Mouse (Mus musculus): ENCODE results near the gene Eif4a1.
"Not testable (repeated sequence)": the region's sequence is repeated elsewhere in the genome, so short reads cannot be mapped to it uniquely, and the experiment has no call there.

Eif4a1 gene

GRCm38 (mm10) chr11:69633128-69633866, 38.9 kb downstream of the Eif4a1 start:
- peak; percentile 62 to 65 for DNase-seq (ENCODE audit: low spot score in 2 of 2)

DNA sequence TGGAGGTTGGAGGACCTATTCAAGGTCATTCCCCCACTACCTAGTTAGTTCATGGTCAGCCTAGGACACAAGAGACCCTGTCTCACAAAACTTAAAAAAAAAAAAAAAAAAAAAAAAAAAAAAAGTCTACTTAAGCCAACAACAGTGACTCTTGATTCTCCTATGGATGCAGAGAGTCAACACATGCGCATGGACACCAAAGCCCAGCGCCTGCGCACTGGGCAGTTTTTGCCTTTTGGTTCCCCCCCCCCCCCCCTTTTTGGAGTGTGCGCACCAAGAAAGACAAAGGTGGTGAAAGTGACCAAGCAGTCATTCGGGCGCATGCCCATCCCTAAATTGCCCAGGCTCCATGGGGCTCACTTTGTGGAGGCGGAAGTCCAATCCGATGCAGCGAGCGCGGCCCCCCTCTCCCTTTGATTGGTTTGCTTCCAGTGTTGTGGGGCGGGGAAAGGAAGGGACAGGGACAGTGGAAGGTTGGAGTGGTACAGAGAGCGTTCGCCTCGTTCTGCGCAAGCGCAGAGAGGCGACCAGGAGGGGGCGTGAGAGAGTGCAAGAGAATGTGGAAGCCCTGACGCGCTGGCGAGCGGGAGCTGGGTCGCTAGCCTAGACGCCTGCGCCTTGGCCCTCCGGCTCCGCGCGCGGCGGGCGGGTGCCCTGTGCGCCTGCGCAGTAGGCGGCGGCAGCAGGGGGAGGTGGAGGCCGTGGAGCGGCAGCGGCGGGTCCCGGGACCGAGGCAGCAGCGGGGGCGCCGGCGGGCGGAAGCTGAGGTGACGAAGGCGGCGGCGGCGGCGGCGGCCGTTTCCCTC, 39.7 kb downstream of the Eif4a1 start, which contains the start of gene Fxr2:
Gene Fxr2 (plus strand): TSS at position 707 of the 806 bp plus-strand sequence.
- DNase-seq (ENCODE audit: low spot score in 2 of 2), result peak; percentile 100

DNA sequence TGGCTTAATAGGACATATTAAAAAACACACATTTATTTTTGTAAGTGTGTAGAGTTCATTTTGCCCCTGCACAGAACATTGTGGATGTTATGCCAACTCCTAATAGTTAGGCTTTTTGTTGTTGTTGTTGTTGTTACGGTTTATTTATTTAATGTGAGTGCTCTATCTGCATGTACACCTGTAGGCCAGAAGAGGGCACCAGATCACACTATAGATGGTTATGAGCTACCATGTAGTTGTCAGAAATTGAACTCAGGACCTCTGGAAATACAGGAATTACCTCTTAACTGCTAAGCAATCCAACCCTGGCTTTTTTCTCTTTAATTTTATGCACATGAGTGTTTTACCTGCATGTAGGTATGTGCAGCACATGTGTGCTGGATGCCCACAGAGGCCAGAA, 42.4 kb downstream of the Eif4a1 start:
- no peak for DNase-seq (ENCODE audit: low spot score in 2 of 2)

GRCm38 (mm10) chr11:69628286-69628685, 43.9 kb downstream of the Eif4a1 start:
- peak; percentile 75 to 77 for DNase-seq (ENCODE audit: low spot score in 2 of 2)

- not testable (repeated sequence) for DNase-seq (ENCODE audit: low spot score in 2 of 2)
Observed at GRCm38 (mm10) chr11:69624339-69624738, 47.9 kb downstream of the Eif4a1 start.

DNA sequence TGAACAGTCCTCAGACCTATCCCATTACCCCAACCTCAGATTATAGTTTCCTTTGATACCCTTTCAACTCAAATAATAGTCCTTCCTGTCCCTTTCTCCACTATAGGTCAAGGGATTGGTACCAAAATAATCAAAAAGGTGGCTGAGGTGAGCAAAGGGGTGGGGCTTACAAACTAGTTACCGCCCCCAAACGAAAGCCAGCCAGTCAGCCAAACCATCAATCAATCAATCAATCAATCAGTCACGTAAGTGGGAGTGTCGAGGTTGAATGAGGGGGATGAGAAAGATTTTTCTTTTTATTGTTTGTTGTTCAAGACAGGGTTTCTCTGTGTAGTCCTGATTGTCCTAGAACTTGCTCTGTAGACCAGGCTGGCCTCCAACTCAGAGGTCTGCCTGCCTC, 49.2 kb downstream of the Eif4a1 start:
- DNase-seq (ENCODE audit: low spot score in 2 of 2), result no peak

GRCm38 (mm10) chr11:69622406-69622805, 49.8 kb downstream of the Eif4a1 start:
- DNase-seq (ENCODE audit: low spot score in 2 of 2), result peak in 1 of 2 experiments; percentile 43

DNA sequence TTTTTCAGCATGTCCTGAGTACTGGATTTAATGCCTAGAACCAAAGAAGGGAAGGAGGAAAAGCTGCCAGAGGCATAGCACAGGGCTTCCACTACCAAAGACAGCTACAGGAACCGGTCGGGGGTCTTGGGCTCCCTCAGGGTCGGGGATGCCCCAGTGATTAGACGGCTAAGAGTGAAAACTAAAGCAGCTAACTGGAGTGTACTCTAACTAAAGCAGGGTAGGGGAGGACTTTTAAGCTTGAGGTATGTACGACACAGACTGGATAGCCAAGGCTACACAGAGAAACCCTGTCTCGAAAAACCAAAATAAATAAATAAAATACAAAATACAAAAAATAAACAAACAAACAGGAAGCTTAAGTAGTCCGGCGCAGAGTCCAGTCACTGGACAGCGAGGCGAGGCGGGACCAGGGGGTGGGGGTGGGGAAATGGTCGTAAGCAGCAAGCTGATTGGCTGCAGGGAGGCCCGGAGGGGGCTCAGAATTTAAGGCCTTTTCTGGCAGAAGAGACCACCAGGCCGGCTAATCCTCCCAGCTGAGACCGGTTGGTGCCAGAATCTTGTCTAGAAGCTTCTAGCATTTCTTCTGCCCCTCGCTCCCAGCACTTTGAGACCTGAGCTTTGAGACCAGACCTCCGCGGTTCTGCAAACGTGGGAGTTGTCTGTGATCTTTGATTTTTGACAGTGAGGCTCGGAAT, 50.5 kb downstream of the Eif4a1 start, which contains the start of gene Sat2:
Gene Sat2 (plus strand): TSS at position 454 of the 698 bp plus-strand sequence.
- DNase-seq (ENCODE audit: low spot score in 2 of 2), result peak; percentile 74 to 76

- no peak for DNase-seq (ENCODE audit: low spot score in 2 of 2)
Observed at GRCm38 (mm10) chr11:69620394-69621081, 51.7 kb downstream of the Eif4a1 start.

GRCm38 (mm10) chr11:69617805-69618204, 54.4 kb downstream of the Eif4a1 start, which contains the start of gene Shbg:
Gene Shbg (minus strand): TSS chr11:69617905.
- no peak for DNase-seq (ENCODE audit: low spot score in 2 of 2)

Measured in right cerebral cortex, postnatal 10 days (tissue).